Mouse (Mus musculus): ENCODE results near the gene Tspan4.

GRCm38 (mm10) chr7:141525580-141525925 lies 50.5 kb downstream of the Tspan4 start:
- TF ChIP-seq POLR2A (IDR thresholded peaks at IDR 0.05; ENCODE audit: insufficient read length, low read depth) (no peak), SRF (IDR thresholded peaks at IDR 0.05; ENCODE audit: control insufficient read depth, insufficient read length, low read depth) (no peak), USF1 (IDR thresholded peaks at IDR 0.05; ENCODE audit: low read depth) (no peak), MYOD1 (IDR thresholded peaks at IDR 0.05; ENCODE audit: control insufficient read depth in 1 of 3, insufficient read length in 2 of 3, low read depth in 2 of 3) (no peak), TCF12 (IDR thresholded peaks at IDR 0.05; ENCODE audit: insufficient read depth, poor library complexity, severe bottlenecking) (no peak), E2F4 (IDR thresholded peaks at IDR 0.05; ENCODE audit: insufficient read depth) (no peak), MAX (IDR thresholded peaks at IDR 0.05; ENCODE audit: low read depth) (no peak), POLR2AphosphoS2 (IDR thresholded peaks at IDR 0.05; ENCODE audit: insufficient read length, low read depth) (no peak), CEBPB (IDR thresholded peaks at IDR 0.05; ENCODE audit: insufficient read depth, poor library complexity, severe bottlenecking) (no peak)

All from myocyte (in vitro differentiated cells).